Mouse (Mus musculus) cerebellum, adult 8-10 months (tissue): ENCODE results near the gene Wif1.

Experiments
- DNase-seq: peaks from one replicate; pipeline ENCODE4 v3.0.0; 2022

The Wif1 gene

DNA sequence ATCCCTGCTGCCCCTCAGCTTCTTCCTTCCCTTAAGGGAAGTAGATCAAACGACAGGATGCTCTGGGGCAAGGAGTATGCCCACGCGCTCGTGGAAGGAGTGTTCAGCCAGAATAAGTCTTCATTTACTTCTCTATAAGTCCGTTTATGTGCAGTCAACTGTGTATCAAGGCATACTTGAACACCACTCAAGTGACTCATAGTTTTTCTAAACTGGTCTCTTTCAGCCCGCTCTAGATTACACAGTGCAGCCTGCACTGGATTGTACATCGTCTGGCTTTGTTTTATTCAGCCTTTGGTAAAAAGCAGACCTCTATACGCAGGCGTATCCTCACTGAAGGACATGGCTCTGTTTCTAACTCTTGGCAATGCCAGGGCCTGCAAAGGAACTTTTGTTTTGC, 46.7 kb downstream of the Wif1 start:
- DNase-seq: no peak

GRCm38 (mm10) chr10:121082881-121083280, 49.1 kb downstream of the Wif1 start:
- DNase-seq: no peak

DNA sequence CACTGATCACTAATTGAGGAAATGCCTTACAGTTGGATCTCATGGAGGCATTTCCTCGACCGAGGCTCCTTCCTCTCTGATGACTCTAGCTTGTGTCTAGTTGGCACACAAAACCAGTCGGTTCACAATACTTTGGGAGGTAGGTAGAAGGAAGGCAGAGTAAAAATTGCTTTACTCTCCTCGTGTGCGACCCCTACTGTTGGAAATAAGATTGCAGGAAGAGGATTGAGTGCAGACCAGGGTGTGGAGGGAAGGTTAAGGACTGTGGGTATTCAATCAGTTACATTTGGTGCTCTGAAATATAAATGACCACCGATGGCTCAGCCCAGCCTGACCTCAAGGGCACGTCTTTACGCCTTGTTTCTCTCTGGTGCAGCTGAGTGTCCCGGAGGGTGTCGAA, 49.8 kb downstream of the Wif1 start:
- DNase-seq: no peak

DNA sequence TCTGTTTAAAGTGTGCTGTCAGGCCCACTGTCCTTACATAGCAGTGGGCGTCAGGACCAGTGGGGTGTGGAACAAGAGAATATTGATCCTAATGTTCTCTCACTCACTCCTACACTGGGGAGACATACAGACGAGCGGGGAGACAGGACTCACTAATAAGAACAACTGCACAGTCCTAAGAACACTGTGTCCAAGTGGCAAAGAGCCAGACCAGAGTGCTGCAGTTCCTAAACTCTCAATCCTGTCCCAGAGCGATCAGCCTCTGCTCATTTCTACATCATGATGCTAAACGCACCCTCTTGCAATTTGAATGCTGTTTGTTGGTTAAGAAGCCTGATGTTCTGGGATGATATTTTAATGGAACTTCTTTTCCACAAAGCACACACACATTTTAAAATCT, 54.9 kb downstream of the Wif1 start:
- no peak for DNase-seq

- DNase-seq: no peak
Measured at GRCm38 (mm10) chr10:121089312-121089711, 55.6 kb downstream of the Wif1 start.

DNA sequence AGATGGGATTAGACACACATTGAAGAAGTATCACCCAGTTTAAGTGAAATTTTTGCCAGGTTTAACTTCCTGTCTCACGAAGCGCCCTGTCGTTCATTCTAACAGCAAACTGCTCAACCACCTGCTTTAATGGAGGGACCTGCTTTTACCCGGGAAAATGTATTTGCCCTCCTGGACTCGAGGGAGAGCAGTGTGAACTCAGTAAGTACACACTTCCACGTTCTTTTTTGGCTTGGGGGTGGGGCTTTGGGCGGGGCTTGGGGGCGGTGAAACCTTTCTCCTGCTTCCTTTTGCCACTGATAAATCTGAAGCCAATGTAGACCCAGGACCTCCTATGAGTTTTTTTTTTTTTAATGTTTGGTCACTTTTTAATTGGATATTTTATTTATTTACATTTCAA, 56.2 kb downstream of the Wif1 start:
- DNase-seq: no peak

- DNase-seq: no peak
Measured at GRCm38 (mm10) chr10:121095948-121096347, 62.2 kb downstream of the Wif1 start.

DNA sequence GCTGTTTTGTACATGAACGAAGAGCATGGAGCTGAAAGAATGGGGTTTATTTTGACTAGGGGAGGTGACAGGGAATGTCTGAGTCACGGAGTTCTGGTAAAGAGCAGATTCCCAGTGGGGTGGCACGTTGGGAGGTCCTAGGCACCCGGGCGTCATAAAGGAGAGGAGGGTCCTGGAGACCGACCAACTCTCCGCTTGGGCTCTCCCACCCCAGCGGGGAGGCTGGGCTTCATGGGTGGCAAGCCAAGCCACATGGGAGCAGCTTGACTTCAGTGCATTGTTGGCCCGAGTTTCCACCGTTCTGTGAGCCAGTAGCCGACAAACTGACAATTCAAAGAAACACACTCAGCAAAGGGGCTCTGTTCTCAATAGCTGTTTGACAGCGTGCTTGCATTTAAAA, 64.5 kb downstream of the Wif1 start:
- no peak for DNase-seq

GRCm38 (mm10) chr10:121099658-121100057, 65.9 kb downstream of the Wif1 start:
- no peak for DNase-seq

GRCm38 (mm10) chr10:121116115-121116514, 82.4 kb downstream of the Wif1 start:
- DNase-seq: no peak

- no peak for DNase-seq
Measured at GRCm38 (mm10) chr10:121116636-121117035, 82.9 kb downstream of the Wif1 start.

- no peak for DNase-seq
Measured at GRCm38 (mm10) chr10:121120751-121121150, 87.0 kb downstream of the Wif1 start.

- peak; percentile 3 for DNase-seq
Measured at GRCm38 (mm10) chr10:121124481-121124880, 90.7 kb downstream of the Wif1 start.

DNA sequence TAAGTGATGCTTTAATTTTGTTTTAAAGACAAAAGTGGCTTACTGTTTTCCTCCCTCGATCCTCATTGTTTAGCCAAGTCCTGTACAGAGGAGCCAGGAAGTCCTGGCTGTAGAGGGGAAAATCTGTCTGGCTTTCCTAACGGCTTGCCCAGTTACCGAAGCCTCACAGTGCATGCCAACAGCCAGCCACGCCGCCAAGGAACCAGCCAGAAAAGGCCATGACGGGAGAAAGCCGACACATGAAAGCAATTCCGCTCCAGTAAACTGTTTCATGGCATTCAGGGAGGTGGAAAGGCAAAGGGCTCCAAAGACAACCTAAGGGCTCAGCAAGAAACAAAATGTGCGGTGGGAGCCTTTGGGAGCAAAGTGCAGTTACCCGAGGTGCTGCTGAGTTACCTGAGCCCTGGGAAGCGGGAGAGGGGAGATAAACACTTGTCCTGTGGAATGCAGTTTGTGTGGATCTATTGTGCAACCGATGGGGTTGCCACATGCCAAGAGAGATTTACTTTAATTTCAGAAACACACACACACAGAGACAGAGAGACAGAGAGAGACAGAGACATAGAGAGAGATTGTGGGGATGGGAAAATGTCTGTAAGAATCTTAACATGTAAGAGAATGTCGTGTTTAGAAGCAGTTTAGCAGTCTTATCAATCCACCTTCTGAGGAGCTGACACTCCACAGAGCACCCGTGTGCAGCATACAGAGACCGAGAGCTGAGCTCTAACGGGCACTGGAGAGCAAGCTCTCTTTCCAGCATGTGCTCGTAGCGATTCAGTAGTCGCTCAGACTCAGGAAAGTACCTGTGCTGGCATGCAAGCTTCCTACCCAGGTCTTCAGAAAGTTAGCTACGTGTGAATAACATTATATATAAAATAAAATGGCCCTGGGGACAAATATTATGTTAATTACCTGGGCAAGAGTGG, 95.5 kb downstream of the Wif1 start:
- DNase-seq: no peak
